19 mouse cellular contexts compared by ENCODE assay signal in genomic region chr2:27767773-27768172, GRCm38 (mm10).
A peak's percentile ranks its signal among the peaks of the same experiment; 100 is the strongest.
DNase-seq lines count a peak whose midpoint lies in the region; ATAC-seq and TF ChIP-seq lines count a peak whose summit lies in the region.
"Had no signal": no experiment of that assay in that cellular context is flagged by ENCODE, and none has a peak within 500 bp of the region (broad histone marks: within the 10 kb centered on the region; RNA-seq: fewer than 3 reads in every experiment).

No protein-coding gene starts in this region.

- WGBS in intestine, embryonic 14.5 days = 25% methylated on average over 7 of the region's 7 CpGs
- 54% methylated on average over 7 of the region's 7 CpGs for WGBS in intestine, postnatal 0 days
- 24% methylated on average over 7 of the region's 7 CpGs for WGBS in lung, embryonic 15.5 days
- WGBS in embryonic facial prominence, embryonic 12.5 days = 47% methylated on average over 7 of the region's 7 CpGs

- peaks cover 30% of the 10 kb centered on the region for H3K4me1 ChIP-seq in intestine, embryonic 14.5 days (replicated peaks; ENCODE audit: control insufficient read depth, insufficient read depth, low read length)
- H3K4me1 ChIP-seq in intestine, postnatal 0 days (replicated peaks; ENCODE audit: control insufficient read depth, insufficient read depth, low read length) = no peaks in the 10 kb centered on the region
- H3K4me1 ChIP-seq in lung, embryonic 15.5 days = peaks cover 42% of the 10 kb centered on the region
- peaks cover 0 to 5% of the 10 kb centered on the region in 2 experiments; a peak in 1 of 4 replicates for H3K4me1 ChIP-seq in ES-E14 (ENCODE audit: control insufficient read depth in 2 of 2, insufficient read depth in 2 of 2, low read length in 2 of 2, poor library complexity in 1 of 2)
- H3K4me1 ChIP-seq in embryonic facial prominence, embryonic 12.5 days = peaks cover 40% of the 10 kb centered on the region

- no peak for ATAC-seq in intestine, embryonic 14.5 days (replicated peaks; ENCODE audit: low FRiP score, low TSS enrichment, low read depth)
- ATAC-seq in intestine, postnatal 0 days = no peak
- ATAC-seq in lung, embryonic 15.5 days (ENCODE audit: borderline replicate concordance, extremely low read depth, low FRiP score, low TSS enrichment) = no peak
- no peak for ATAC-seq in embryonic facial prominence, embryonic 12.5 days (ENCODE audit: insufficient number of reproducible peaks, insufficient read depth, low FRiP score, low TSS enrichment)
- ATAC-seq: forebrain, embryonic 15.5 days had no signal

- in situ Hi-C loops in ES-E14 (cut with MboI; ENCODE audit: low sequenced_read_pairs in 2 of 2, unreplicated experiment in 2 of 2) = loop anchor here (25.0 kb wide), 1 partner anchor 480 kb away; no protein-coding TSS in a partner anchor

- peak overlapping the region; percentile 0; the same call in 1 of the 2 replicates for H3K27ac ChIP-seq in intestine, embryonic 14.5 days (ENCODE audit: low read depth)
- H3K27ac ChIP-seq in intestine, postnatal 0 days (ENCODE audit: low read depth, low read length) = no peak overlapping the region
- H3K27ac ChIP-seq in lung, embryonic 15.5 days = peak overlapping the region; percentile 55; the same call in 1 of the 2 replicates
- no peak overlapping the region for H3K27ac ChIP-seq in ES-E14 (ENCODE audit: insufficient read depth, low read depth, low read length, poor library complexity, severe bottlenecking)
- no peak overlapping the region for H3K27ac ChIP-seq in embryonic facial prominence, embryonic 12.5 days
- H3K27ac ChIP-seq: embryonic facial prominence, embryonic 15.5 days; forebrain, embryonic 10.5 days; forebrain, embryonic 15.5 days; heart, embryonic 15.5 days; hindbrain, embryonic 13.5 days had no signal

- H3K36me3 ChIP-seq in intestine, embryonic 14.5 days (ENCODE audit: control insufficient read depth, insufficient read depth, low read length) = no peaks in the 10 kb centered on the region
- no peaks in the 10 kb centered on the region for H3K36me3 ChIP-seq in intestine, postnatal 0 days (ENCODE audit: control insufficient read depth, insufficient read depth)
- H3K36me3 ChIP-seq in lung, embryonic 15.5 days = no peaks in the 10 kb centered on the region
- no peaks in the 10 kb centered on the region for H3K36me3 ChIP-seq in ES-E14 (ENCODE audit: control insufficient read depth, insufficient read depth, low read length, poor library complexity, severe bottlenecking)
- H3K36me3 ChIP-seq in embryonic facial prominence, embryonic 12.5 days = no peaks in the 10 kb centered on the region
- H3K36me3 ChIP-seq: embryonic facial prominence, embryonic 15.5 days; forebrain, embryonic 10.5 days; forebrain, embryonic 15.5 days; heart, embryonic 15.5 days; hindbrain, embryonic 13.5 days had no signal

- no peak overlapping the region for H3K9ac ChIP-seq in intestine, embryonic 14.5 days (ENCODE audit: low read length)
- H3K9ac ChIP-seq in intestine, postnatal 0 days (ENCODE audit: low read depth, low read length) = no peak overlapping the region
- no peak overlapping the region for H3K9ac ChIP-seq in lung, embryonic 15.5 days
- H3K9ac ChIP-seq in ES-E14 (ENCODE audit: insufficient read depth, low read depth, low read length, poor library complexity, severe bottlenecking) = no peak overlapping the region
- H3K9ac ChIP-seq in embryonic facial prominence, embryonic 12.5 days = peak overlapping the region; percentile 8; the same call in 1 of the 2 replicates
- H3K9ac ChIP-seq: embryonic facial prominence, embryonic 15.5 days; forebrain, embryonic 15.5 days; heart, embryonic 15.5 days; hindbrain, embryonic 13.5 days had no signal

- TF ChIP-seq CTCF in intestine, postnatal 0 days (IDR thresholded peaks at IDR 0.05; ENCODE audit: low read depth) = no peak

- no peak for DNase-seq in intestine, embryonic 14.5 days (ENCODE audit: low spot score)
- DNase-seq in lung, postnatal 14 days = no peak
- DNase-seq in ES-E14 (ENCODE audit: low read depth, low spot score) = no peak
- DNase-seq in ovary, adult 18-20 months (ENCODE audit: low spot score) = no peak
- DNase-seq: adrenal gland, adult 8-10 months; cerebellum, adult 11-12 months; cerebellum, adult 9-10 months; cerebellum, postnatal 25 days; gastrocnemius, postnatal 36 days; heart, postnatal 14 days had no signal

- no peak overlapping the region for H3K4me2 ChIP-seq in intestine, embryonic 14.5 days (ENCODE audit: low read length)
- H3K4me2 ChIP-seq in intestine, postnatal 0 days (replicated peaks; ENCODE audit: low read depth) = no peak overlapping the region
- H3K4me2 ChIP-seq in lung, embryonic 15.5 days = no peak overlapping the region
- no peak overlapping the region for H3K4me2 ChIP-seq in embryonic facial prominence, embryonic 12.5 days (replicated peaks)
- H3K4me2 ChIP-seq: embryonic facial prominence, embryonic 15.5 days; forebrain, embryonic 15.5 days; heart, embryonic 15.5 days; hindbrain, embryonic 13.5 days had no signal

- no peak overlapping the region for H3K4me3 ChIP-seq in intestine, embryonic 14.5 days (ENCODE audit: low read depth, low read length)
- no peak overlapping the region for H3K4me3 ChIP-seq in intestine, postnatal 0 days (ENCODE audit: low read depth, low read length)
- H3K4me3 ChIP-seq in lung, embryonic 15.5 days = no peak overlapping the region
- H3K4me3 ChIP-seq in ES-E14 (ENCODE audit: insufficient read depth in 1 of 2, low read depth in 1 of 2, low read length in 2 of 2, poor library complexity in 1 of 2, severe bottlenecking in 1 of 2) = no peak overlapping the region
- H3K4me3 ChIP-seq in embryonic facial prominence, embryonic 12.5 days = no peak overlapping the region
- H3K4me3 ChIP-seq: embryonic facial prominence, embryonic 15.5 days; erythroblast, embryonic 14.5 days; forebrain, embryonic 10.5 days; forebrain, embryonic 15.5 days; heart, embryonic 15.5 days; hindbrain, embryonic 13.5 days had no signal

- no peaks in the 10 kb centered on the region for H3K27me3 ChIP-seq in intestine, embryonic 14.5 days (replicated peaks; ENCODE audit: control insufficient read depth, insufficient read depth, low read length)
- no peaks in the 10 kb centered on the region for H3K27me3 ChIP-seq in intestine, postnatal 0 days (replicated peaks; ENCODE audit: control insufficient read depth, insufficient read depth, low read length)
- H3K27me3 ChIP-seq in lung, embryonic 15.5 days = no peaks in the 10 kb centered on the region
- no peaks in the 10 kb centered on the region for H3K27me3 ChIP-seq in embryonic facial prominence, embryonic 12.5 days
- H3K27me3 ChIP-seq: embryonic facial prominence, embryonic 15.5 days; forebrain, embryonic 15.5 days; heart, embryonic 15.5 days had no signal

- no peaks in the 10 kb centered on the region for H3K9me3 ChIP-seq in intestine, embryonic 14.5 days (ENCODE audit: control insufficient read depth, low read length)
- no peaks in the 10 kb centered on the region for H3K9me3 ChIP-seq in intestine, postnatal 0 days (ENCODE audit: control insufficient read depth)
- H3K9me3 ChIP-seq in lung, embryonic 15.5 days = no peaks in the 10 kb centered on the region
- H3K9me3 ChIP-seq in ES-E14 (ENCODE audit: control insufficient read depth, insufficient read depth, low read depth, low read length) = no peaks in the 10 kb centered on the region
- no peaks in the 10 kb centered on the region for H3K9me3 ChIP-seq in embryonic facial prominence, embryonic 12.5 days
- H3K9me3 ChIP-seq: embryonic facial prominence, embryonic 15.5 days; forebrain, embryonic 10.5 days; forebrain, embryonic 15.5 days; heart, embryonic 15.5 days; hindbrain, embryonic 13.5 days had no signal

TF ChIP-seq in ES-E14, 5 proteins besides CTCF, POLR2A, EP300 and RAD21:
- 0 out of 2 replicates have a peak, but pooled peaks have one; percentile 41 for TF ChIP-seq MAFK (IDR thresholded peaks at IDR 0.05; ENCODE audit: insufficient read depth, low read depth, low read length)
- no peak for TF ChIP-seq HCFC1 (IDR thresholded peaks at IDR 0.05; ENCODE audit: borderline replicate concordance, insufficient read depth, low read length)

Comparison
In these comparisons a context has a peak if more than half of its experiments do, and no peak if none do; other contexts are left out.
1. H3K27ac ChIP-seq: peak in intestine, embryonic 14.5 days (single experiment) and lung, embryonic 15.5 days (single experiment); none in intestine, postnatal 0 days (single experiment), ES-E14 (single experiment) and embryonic facial prominence, embryonic 12.5 days (single experiment).